Mouse (Mus musculus) retina, postnatal 1 day (tissue): ENCODE measurements at regions not wholly inside any gene's neighbourhood (a gene's known extent, or its start where the extent isn't known, plus 50 kb on each side); places are given as distances from the start of the nearest gene placed in this dataset.

Experiments
- DNase-seq: peaks from one replicate; pipeline ENCODE4 v3.0.0-alpha.2; 2012

- DNase-seq, result no peak
These were observed 157.7 kb downstream of the Cog6 start for GRCm38 (mm10) chr3:52859266-52859825.

- DNase-seq, result no peak
These were observed 158.8 kb downstream of the Cog6 start for GRCm38 (mm10) chr3:52858259-52858658.

DNA sequence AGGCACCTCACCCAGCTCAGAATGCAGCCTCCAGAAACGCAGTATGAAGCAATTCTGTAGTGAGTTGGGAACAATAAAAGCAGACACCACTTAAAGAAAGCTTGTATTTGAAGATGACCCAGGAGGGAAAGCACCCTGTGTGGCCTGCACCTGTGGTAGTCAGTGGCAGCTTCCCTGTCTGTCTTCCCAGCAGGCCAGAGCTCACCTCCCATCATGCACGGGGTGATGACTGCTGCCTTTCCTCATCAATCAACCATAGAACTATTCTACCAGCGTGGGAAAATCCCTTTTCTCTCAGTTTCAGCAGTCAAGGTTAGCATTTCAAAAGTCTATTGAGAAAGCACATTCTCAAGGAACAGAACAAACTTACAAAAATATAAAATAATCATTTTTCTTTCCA is 160.0 kb downstream of the Cog6 start:
- no peak for DNase-seq

- no peak for DNase-seq
These were observed 162.5 kb downstream of the Cog6 start for GRCm38 (mm10) chr3:52854560-52854959.

DNA sequence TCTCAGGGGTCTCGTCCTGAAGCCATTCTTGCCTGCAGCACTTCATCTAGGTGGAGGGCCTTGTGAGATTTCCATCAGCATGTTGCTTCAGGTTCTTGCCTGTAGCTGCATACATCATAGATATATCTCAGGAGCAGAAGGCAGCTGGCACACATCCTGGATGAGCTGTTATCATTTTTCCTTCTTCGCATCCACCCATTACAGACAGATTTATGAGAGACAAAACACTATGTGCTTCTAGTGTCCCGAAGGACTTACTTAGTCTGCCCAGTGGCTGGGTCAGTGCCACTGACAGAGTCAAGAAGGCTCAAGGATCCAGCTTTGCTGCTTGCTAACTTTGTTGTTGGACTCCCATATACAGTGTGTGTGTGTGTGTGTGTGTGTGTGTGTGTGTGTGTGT is 163.9 kb downstream of the Cog6 start:
- no peak for DNase-seq

DNA sequence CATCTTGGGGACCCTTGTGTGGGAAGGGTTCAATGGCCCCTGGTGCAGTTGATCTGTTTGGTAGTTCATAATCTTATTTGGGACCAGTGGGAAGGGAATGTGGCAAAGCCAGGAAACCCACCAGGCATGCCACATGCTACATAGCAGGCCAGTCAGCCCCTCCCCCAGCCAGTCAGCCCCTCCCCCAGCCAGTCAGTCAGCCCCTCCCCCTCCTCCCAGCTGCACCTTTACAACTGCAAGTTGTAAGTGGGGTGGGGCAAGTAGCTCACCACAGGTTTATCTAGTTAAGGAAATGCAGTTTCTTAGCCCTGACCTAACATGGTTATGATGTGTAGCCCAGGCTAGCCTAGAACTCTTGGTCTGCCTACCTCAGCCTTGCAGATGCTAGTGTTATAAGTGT is 171.9 kb downstream of the Cog6 start:
- DNase-seq, result no peak

GRCm38 (mm10) chr3:52843998-52844397 is 173.0 kb downstream of the Cog6 start:
- peak; percentile 88 for DNase-seq

GRCm38 (mm10) chr3:52842866-52843425 is 174.1 kb downstream of the Cog6 start:
- no peak for DNase-seq

- DNase-seq, result no peak
These were observed 176.7 kb downstream of the Cog6 start for GRCm38 (mm10) chr3:52840160-52840953.

DNA sequence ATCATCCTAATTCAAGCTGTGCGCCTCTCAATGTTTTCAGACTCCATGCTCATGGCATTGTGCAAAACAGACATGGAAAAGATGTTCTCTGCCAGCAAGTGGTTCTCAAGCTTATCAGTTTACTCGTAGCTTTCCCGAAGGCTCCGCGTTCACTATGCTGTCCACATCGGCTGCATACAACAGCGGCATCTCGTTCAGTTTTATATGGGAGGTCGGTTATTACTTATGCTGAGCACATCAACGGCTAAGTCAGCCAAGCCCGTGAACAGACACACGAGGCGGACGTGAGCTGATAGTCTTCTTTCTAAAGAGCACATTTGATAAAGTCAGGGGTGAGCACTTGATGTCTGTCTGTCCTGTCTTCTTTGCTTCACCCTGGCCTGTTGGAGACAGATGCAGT is 179.0 kb downstream of the Cog6 start:
- no peak for DNase-seq

DNA sequence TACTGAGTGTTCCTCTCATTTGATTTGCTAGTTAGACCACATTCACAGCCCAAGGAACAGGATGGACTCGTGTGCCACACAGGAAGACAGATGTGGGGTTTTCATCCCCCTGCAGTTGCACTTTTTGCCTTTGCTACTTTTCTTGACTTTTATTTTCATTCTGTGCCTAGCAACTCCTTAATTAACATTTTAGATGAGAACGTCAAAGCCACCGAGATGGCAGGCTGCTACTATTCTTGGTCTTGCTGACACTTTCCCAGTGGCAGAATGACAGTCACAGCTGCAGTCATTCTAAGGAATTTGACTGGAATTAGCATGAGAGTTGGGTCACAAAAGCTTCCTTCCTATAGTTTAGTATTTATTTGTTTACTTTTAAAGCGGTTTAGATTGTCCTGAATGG is 179.5 kb downstream of the Cog6 start:
- no peak for DNase-seq

DNA sequence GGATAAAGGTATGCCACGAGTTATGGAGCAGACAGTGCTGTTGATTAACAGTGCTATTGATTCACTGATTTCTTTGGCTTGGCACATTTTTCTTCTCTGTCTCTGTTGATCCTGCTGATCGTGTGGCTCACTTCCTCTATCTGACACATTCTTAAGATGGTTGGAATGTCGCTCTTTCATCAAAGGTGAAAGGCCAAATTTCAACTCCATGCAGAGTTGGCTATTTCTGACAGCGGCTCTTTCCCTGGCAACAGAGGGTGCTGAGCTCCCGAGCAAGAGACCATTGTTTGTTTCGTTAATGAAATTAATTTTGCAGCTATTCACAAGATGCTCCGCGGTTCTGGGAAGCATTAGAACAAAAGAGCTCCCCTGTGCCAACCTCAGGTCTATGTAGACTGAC is 180.3 kb downstream of the Cog6 start:
- DNase-seq, result peak; percentile 56

- no peak for DNase-seq
These were observed 184.6 kb downstream of the Cog6 start for GRCm38 (mm10) chr3:52832421-52832820.

GRCm38 (mm10) chr3:52831986-52832385 is 185.1 kb downstream of the Cog6 start:
- DNase-seq, result no peak

- DNase-seq, result no peak
These were observed 186.9 kb downstream of the Cog6 start for GRCm38 (mm10) chr3:52830101-52830500.

- DNase-seq, result no peak
These were observed 188.0 kb downstream of the Cog6 start for GRCm38 (mm10) chr3:52829069-52829468.

DNA sequence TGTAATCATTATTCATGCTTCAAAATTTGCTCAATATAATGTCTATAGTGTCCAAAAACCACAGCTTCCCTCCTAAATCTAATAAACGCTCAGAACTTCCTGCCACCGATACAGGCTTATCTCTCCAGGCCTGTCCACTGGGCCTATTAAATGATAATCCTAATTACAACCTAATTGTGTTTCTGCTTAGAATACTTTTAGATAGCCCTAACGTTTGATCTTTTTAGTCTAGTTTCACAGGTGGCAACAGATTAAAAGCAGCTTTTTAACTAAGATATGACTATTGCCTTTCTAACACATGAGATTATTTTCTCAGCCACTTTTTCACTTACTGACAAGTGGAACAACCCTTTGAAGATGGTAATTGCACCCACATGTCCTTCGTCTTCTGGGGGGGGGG is 188.6 kb downstream of the Cog6 start:
- no peak for DNase-seq

- peak; percentile 63 for DNase-seq
These were observed 194.2 kb downstream of the Cog6 start for GRCm38 (mm10) chr3:52822848-52823247.

DNA sequence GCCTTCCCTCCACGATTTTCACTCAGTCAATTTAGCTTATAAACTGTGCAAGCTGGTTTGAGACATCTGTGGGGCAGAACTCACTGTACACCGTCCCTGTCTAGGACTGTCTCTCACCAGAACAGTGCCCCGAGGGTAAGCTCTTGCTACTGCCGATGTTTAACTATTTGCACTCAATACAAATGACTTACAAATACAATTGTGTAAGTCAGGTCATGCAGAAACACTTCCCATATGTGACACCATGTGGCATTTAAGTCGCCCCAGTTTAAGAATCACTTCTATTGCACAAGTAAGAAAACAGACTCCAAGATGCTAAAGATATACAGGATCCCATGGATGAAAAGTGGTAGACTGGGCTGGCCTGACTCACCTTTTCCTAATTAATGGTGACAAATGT is 195.6 kb downstream of the Cog6 start:
- DNase-seq, result peak; percentile 50

DNA sequence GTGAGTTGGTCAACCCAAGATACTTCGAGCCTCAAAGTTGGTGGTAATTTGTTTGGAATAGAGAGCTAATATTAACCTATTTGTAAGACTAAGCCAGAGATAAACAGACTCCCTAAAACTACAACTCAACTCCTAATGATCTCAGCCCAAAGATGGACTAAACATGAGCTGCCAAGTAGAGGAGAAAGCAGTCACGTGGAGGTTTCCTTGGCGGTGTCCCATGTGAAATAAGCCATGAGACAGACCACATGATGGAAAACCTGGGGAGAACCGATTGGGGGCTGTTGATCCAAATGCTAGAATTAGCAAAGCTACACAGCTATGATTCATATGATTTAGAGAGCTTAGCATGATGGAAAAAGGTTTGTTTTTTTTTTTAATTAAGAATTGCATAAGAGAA is 198.6 kb downstream of the Cog6 start:
- DNase-seq, result no peak

GRCm38 (mm10) chr3:52817416-52817815 is 199.6 kb downstream of the Cog6 start:
- no peak for DNase-seq

DNA sequence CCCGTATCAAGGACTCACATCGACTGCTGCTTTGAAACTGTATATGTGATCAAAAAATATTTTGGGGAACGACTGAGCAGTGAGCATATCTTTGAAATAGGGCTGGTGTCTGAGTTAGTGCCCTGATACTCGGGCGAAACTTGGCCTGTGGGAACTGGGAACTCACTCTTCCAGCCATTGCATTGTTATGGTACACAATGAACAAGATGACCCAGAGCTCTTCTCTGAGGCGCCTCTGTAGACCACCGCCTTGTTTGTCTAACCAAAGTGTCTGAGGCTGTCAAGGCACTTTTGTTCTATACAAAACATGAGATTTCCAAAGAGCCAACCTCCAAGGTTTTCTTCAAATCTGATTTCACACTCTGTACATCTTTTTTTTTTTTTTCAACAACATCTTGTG is 201.5 kb downstream of the Cog6 start:
- DNase-seq, result no peak

- no peak for DNase-seq
These were observed 214.7 kb downstream of the Cog6 start for GRCm38 (mm10) chr3:52802324-52802723.

DNA sequence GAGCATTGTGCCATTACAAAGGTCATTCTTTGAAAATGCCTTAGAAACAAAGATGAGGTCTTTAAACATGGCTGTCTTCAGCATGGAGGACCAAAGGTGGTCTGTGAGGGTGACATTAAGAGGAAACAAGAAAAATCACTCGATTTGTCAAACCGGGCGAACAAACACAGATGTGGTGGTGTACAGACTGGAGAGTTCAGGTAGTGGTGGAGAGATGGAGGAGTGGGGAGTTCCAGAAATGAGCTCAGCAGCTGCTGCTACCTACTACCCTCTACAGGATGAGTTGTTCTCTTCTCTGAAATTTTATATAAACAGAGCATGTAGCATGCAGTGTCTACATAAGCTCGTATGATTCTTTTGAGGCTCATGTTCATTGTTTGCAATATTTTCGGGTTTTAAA is 215.6 kb downstream of the Cog6 start:
- no peak for DNase-seq

DNA sequence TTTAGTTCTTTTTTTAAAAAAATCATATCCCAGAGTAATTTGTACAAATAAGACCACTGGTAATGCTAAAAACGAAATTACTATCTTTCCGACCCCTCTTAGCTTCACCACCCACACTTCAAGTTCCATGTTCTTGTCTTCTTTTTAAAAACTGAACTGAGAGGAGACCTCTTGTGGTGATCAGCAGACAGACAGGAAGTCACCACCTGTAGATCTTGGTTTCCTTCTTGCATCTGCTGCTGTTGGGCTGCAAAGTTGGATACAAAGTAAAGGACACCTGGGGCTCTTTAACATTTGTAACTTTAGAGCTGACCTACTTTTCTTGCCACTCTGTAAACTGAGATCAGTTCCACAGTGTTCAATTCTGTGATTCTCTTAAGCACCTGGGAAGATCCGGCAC is 216.4 kb downstream of the Cog6 start:
- no peak for DNase-seq
